Mouse (Mus musculus) cerebellum, adult (tissue): Measurements from ENCODE around the gene Arl4a.
A peak's percentile ranks its signal among the peaks of the same experiment; 100 is the strongest.

Source experiments
- ATAC-seq: cut with Nextera tagmentation; 2 replicates; pipeline ENCODE4 v1.9.2; 2017; ENCODE audit warnings: mild to moderate bottlenecking, moderate library complexity, mixed read lengths; ENCODE audit not compliant: insufficient number of reproducible peaks, low FRiP score, low TSS enrichment

The Arl4a gene

GRCm38 (mm10) chr12:40037876-40038463, at the start of gene Arl4a:
Gene Arl4a (minus strand): TSS chr12:40038025.
- peak; percentile 72 for ATAC-seq

GRCm38 (mm10) chr12:40085731-40086322, 48.0 kb upstream of the Arl4a start:
- ATAC-seq: no peak

GRCm38 (mm10) chr12:40082453-40083238, 44.8 kb upstream of the Arl4a start:
- ATAC-seq: peak; percentile 66; the same call in 1 of the 2 replicates

GRCm38 (mm10) chr12:40082048-40082447, 44.2 kb upstream of the Arl4a start:
- ATAC-seq: no peak

- ATAC-seq: no peak
These were observed 35.8 kb upstream of the Arl4a start for GRCm38 (mm10) chr12:40073660-40074059.

- ATAC-seq: no peak
These were observed 9.2 kb upstream of the Arl4a start for GRCm38 (mm10) chr12:40047024-40047423.

GRCm38 (mm10) chr12:40043816-40044585, 6.2 kb upstream of the Arl4a start:
- ATAC-seq: no peak

GRCm38 (mm10) chr12:40040067-40040466, 2.2 kb upstream of the Arl4a start:
- ATAC-seq: no peak

- ATAC-seq: peak; percentile 94
These were observed 505 bp downstream of the Arl4a start for GRCm38 (mm10) chr12:40037226-40037813.

GRCm38 (mm10) chr12:40036666-40037065, 1.2 kb downstream of the Arl4a start:
- ATAC-seq: no peak

- ATAC-seq: no peak
These were observed 2.3 kb downstream of the Arl4a start for GRCm38 (mm10) chr12:40035506-40035905.

- ATAC-seq: no peak
These were observed 8.6 kb downstream of the Arl4a start for GRCm38 (mm10) chr12:40029201-40029600.

- ATAC-seq: no peak
These were observed 10.0 kb downstream of the Arl4a start for GRCm38 (mm10) chr12:40027846-40028245.

- ATAC-seq: no peak
These were observed 10.4 kb downstream of the Arl4a start for GRCm38 (mm10) chr12:40027444-40027843.

GRCm38 (mm10) chr12:40023918-40024317, 13.9 kb downstream of the Arl4a start:
- no peak for ATAC-seq

GRCm38 (mm10) chr12:40023014-40023642, 14.7 kb downstream of the Arl4a start:
- no peak for ATAC-seq

- ATAC-seq: no peak
These were observed 15.5 kb downstream of the Arl4a start for GRCm38 (mm10) chr12:40022344-40022743.

- no peak for ATAC-seq
These were observed 19.8 kb downstream of the Arl4a start for GRCm38 (mm10) chr12:40017955-40018505.

- peak; percentile 49; the same call in 1 of the 2 replicates for ATAC-seq
These were observed 21.0 kb downstream of the Arl4a start for GRCm38 (mm10) chr12:40016648-40017460.
